Mouse (Mus musculus) testis, adult 2 months (tissue): ENCODE data around the gene Ncbp3. TPM values are rescaled to one million over a fixed set of nuclear protein-coding genes. Genes with fewer than 3 reads are reported as not detected.
A peak's percentile ranks its signal among the peaks of the same experiment; 100 is the strongest.

Source experiments
- H3K27ac ChIP-seq: fragments of 200-500 bp; 2 replicates; pipeline ENCODE4 v1.5.1; 2012; ENCODE audit warnings: low read depth, low read length; ENCODE audit not compliant: control insufficient read depth, insufficient read depth
- H3K27me3 ChIP-seq: fragments of 200-500 bp; 2 replicates; pipeline ENCODE4 v1.6.1; 2012; ENCODE audit warnings: mild to moderate bottlenecking, low read length, moderate library complexity; ENCODE audit not compliant: control insufficient read depth, insufficient read depth
- H3K36me3 ChIP-seq: fragments of 200-500 bp; 2 replicates; pipeline ENCODE4 v1.6.1; 2012; ENCODE audit warnings: mild to moderate bottlenecking, low read length; ENCODE audit not compliant: control insufficient read depth, insufficient read depth
- H3K4me1 ChIP-seq: fragments of 200-500 bp; 2 replicates; pipeline ENCODE4 v1.6.1; 2012; ENCODE audit warnings: low read length; ENCODE audit not compliant: control insufficient read depth, insufficient read depth
- H3K4me3 ChIP-seq: fragments of 200-500 bp; 2 replicates; pipeline ENCODE4 v1.5.1; 2012; ENCODE audit warnings: low read depth, mild to moderate bottlenecking, low read length, moderate library complexity, mixed read lengths; ENCODE audit not compliant: control insufficient read depth
- CTCF ChIP-seq: fragments of 200-500 bp; IDR thresholded peaks from 2 replicates; pipeline ENCODE4 v1.5.1; 2012; ENCODE audit warnings: low read depth, mild to moderate bottlenecking, inconsistent platforms, low read length, moderate library complexity; ENCODE audit not compliant: control insufficient read depth, insufficient read depth, insufficient replicate concordance
- POLR2A ChIP-seq: fragments of 200-500 bp; IDR thresholded peaks from 2 replicates; pipeline ENCODE4 v1.6.1; 2012; ENCODE audit warnings: low read depth, mild to moderate bottlenecking, inconsistent platforms, low read length, moderate library complexity; ENCODE audit not compliant: control insufficient read depth
- polyA plus RNA-seq: library from polyadenylated mRNA; depleted of rRNA; stranded (reverse); fragments of >200 nt; gene quantifications from 2 replicates; pipeline ENCODE4 v1.2.3, GENCODE M21; 2012; rRNA removed

Ncbp3 gene
- polyA plus RNA-seq, 1 experiment: 1.8 TPM

DNA sequence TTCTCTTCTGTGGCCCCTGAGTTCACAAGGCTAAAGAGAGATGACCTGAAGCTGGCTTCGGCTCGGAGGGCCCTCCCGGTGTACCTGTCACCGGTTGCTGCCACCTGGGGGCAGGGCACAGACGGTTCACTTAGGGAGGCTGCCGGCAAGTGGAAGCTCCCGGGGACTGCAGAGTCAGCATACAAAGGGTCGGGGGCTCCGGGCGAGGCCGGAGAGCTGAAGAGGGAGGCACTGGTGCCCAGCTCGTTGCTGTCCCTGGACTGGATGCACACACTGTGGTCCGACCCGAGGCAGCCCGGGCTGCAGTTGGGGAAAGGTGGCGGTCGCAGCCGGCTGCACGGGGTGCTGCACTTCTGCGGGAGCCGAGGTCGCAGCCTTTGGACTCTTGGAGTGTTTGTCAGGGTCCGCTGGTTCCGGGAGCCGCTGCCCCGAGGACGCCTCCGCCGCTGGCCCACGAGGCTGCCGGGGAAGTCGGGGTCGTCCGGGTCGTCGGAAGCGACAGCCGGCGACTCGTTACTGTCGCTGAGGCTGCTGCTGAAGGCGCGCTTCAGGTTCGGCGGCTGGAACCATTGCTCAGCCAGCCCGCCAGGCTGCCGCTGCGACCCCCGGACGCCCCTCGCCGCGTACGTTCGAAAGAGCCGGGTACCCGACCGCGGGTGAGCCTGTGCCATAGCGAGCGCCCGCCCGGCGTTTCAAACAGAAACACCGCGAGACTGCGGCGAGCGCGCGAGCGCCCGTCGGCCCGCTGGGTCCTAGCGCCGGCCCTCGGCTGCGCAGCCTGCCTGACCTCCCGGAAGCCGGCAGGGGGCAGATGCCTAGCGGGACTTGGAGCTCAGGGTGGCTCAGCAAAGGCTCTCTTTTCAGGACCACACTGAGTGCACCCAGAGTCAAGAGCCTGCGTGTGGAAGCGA, 90.3 kb downstream of the Ncbp3 start, which contains the start of gene Haspin:
TSS of gene Haspin (minus strand) at position 704 of the 911 bp plus-strand sequence.
- H3K36me3 ChIP-seq: peaks cover 5% of the 10 kb centered on the region
- no peaks in the 10 kb centered on the region for H3K27me3 ChIP-seq
- peak within 1 kb of the TSS; percentile 82 for H3K27ac ChIP-seq
- peak within 1 kb of the TSS; percentile 95 for H3K4me3 ChIP-seq
- peaks cover 8% of the 10 kb centered on the region for H3K4me1 ChIP-seq
- TF ChIP-seq CTCF: peak; percentile 86
- TF ChIP-seq POLR2A: peak; percentile 77

Other genes with a start within 250 kb of the Ncbp3 start
- 4.8 and 4.9 TPM in 2 replicates for gene Atp2a3, start 86.6 kb upstream of the Ncbp3 start, polyA plus RNA-seq
- gene P2rx1, start 48.7 kb upstream of the Ncbp3 start, polyA plus RNA-seq: 0.44 and 6.8 TPM in 2 replicates
- 0.96 and 1.1 TPM in 2 replicates for gene Camkk1, start 28.8 kb upstream of the Ncbp3 start, polyA plus RNA-seq
- gene Itgae, start 42.8 kb downstream of the Ncbp3 start, polyA plus RNA-seq: 12.3 and 13.7 TPM in 2 replicates
- 256 and 297 TPM in 2 replicates for gene Haspin, start 90.5 kb downstream of the Ncbp3 start, polyA plus RNA-seq
- 0.54 and 1.00 TPM in 2 replicates for gene P2rx5, start 112.6 kb downstream of the Ncbp3 start, polyA plus RNA-seq
- gene Emc6, start 129.3 kb downstream of the Ncbp3 start, polyA plus RNA-seq: 33.1 and 36.0 TPM in 2 replicates
- gene Tax1bp3, start 129.3 kb downstream of the Ncbp3 start, polyA plus RNA-seq: 8.7 and 14.5 TPM in 2 replicates
- 17.8 and 18.3 TPM in 2 replicates for gene Ctns, start 151.3 kb downstream of the Ncbp3 start, polyA plus RNA-seq
- gene Shpk, start 151.7 kb downstream of the Ncbp3 start, polyA plus RNA-seq: 1.8 and 2.0 TPM in 2 replicates
- gene Trpv1, start 186.5 kb downstream of the Ncbp3 start, polyA plus RNA-seq: 0.17 and 1.6 TPM in 2 replicates
- gene Trpv3, start 219.6 kb downstream of the Ncbp3 start, polyA plus RNA-seq: 0.04 and 0.05 TPM in 2 replicates